Mouse (Mus musculus): ENCODE measurements around the gene Atg4d.

DNA sequence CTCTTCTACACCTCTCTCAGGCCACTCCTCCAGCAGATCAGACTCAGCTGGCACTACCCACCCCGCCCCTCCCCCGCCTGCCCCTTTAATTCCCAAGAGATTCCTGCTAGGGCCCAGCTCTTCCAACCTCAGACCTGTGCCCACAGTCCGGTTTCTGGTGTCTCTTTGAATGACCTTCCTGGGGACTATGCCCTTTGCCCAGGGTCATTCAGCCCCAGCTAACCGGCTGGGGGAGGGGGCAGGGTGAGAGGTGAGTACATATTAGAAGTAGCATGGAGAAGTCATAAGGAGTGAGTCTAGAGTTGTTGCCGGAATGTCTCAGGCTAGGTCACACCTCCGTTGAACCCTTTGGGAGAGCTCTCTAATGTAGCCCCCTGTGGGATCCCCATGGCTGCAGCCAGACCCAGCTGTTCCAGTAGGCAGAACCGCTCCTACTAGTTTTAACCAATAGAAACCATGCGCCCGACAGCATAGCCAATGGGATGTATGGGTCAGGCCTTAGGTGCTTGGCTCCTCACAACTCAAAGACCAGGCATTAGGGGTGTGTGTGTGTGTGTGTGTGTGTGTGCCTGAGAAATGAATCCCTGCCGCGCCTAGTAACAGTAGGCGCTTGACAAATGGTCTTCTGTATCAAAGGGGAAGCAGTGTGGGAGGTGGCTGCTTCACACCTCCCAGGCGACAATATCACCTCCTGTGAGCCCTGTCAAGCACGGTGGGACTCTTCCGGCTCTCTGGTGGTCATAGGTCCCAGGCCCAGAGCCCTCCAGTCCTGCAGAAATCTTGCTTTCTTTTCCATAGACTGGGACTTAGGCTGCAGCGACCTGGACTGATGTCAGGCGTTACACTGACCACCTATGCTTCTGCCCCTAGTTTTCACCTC is 15.2 kb upstream of the Atg4d start:
- TF ChIP-seq CTCF (IDR thresholded peaks at IDR 0.05; ENCODE audit: low read depth, low read length) (no peak), POLR2A (IDR thresholded peaks at IDR 0.05; ENCODE audit: extremely low read depth, insufficient read depth, low read length) (no peak)
